Mouse (Mus musculus) liver, adult 2 months (tissue): ENCODE measurements around the gene Vwa5b1. TPM values are rescaled to one million over a fixed set of nuclear protein-coding genes. Genes with fewer than 3 reads are reported as not detected.

Experiments used
- DNase-seq: peaks from one replicate; pipeline ENCODE4 v3.0.0-alpha.2; 2011; ENCODE audit warnings: low read depth, low spot score; ENCODE audit errors: extremely low read depth
- H3K27ac ChIP-seq: fragments of 200-500 bp; replicated peaks from 2 replicates; pipeline ENCODE4 v1.5.1; 2012; ENCODE audit warnings: low read depth, mild to moderate bottlenecking, control low read depth, inconsistent platforms, low read length; ENCODE audit not compliant: insufficient read depth
- H3K27me3 ChIP-seq: fragments of 200-500 bp; 2 replicates; pipeline ENCODE4 v1.6.1; 2012; ENCODE audit warnings: mild to moderate bottlenecking, moderate library complexity, low read length, inconsistent platforms; ENCODE audit not compliant: control insufficient read depth, insufficient read depth
- H3K36me3 ChIP-seq: fragments of 200-500 bp; 2 replicates; pipeline ENCODE4 v1.6.1; 2012; ENCODE audit warnings: low read length, inconsistent platforms; ENCODE audit not compliant: control insufficient read depth, insufficient read depth
- H3K4me1 ChIP-seq: fragments of 200-500 bp; 2 replicates; pipeline ENCODE4 v1.6.1; 2011; ENCODE audit warnings: low read length; ENCODE audit not compliant: control insufficient read depth, insufficient read depth
- H3K4me3 ChIP-seq: fragments of 200-500 bp; 2 replicates; pipeline ENCODE4 v1.5.1; 2011; ENCODE audit warnings: low read depth, mild to moderate bottlenecking, control low read depth, low read length, moderate library complexity; ENCODE audit not compliant: insufficient read depth
- H3K79me2 ChIP-seq: fragments of 200-500 bp; 2 replicates; pipeline ENCODE4 v1.6.1; 2012; ENCODE audit warnings: inconsistent platforms, mild to moderate bottlenecking, low read length, moderate library complexity; ENCODE audit not compliant: control insufficient read depth, insufficient read depth
- H3K9ac ChIP-seq: fragments of 200-500 bp; 2 replicates; pipeline ENCODE4 v1.6.1; 2012; ENCODE audit warnings: low read depth, mild to moderate bottlenecking, control low read depth, inconsistent platforms, low read length
- CTCF ChIP-seq: fragments of 200-500 bp; IDR thresholded peaks from 2 replicates; pipeline ENCODE4 v1.5.1; 2011; ENCODE audit warnings: low read depth, low read length, control low read depth
- POLR2A ChIP-seq: fragments of 200-500 bp; IDR thresholded peaks from 2 replicates; pipeline ENCODE4 v1.6.1; 2011; ENCODE audit warnings: low read length, control low read depth; ENCODE audit not compliant: insufficient read depth; ENCODE audit errors: extremely low read depth
- WGBS: fragments of 180-500 bp; shearing (Covaris S2); methylation state at CpG from one replicate; pipeline ENCODE4 v1.1.7; 2018; 5-methylcytosine and 5-hydroxymethylcytosine counted together
- polyA plus RNA-seq: library from polyadenylated mRNA; depleted of rRNA; stranded (reverse); fragments of >200 nt; gene quantifications from 2 replicates; pipeline ENCODE4 v1.2.3, GENCODE M21; 2012
- total RNA-seq: library from RNA; depleted of rRNA; stranded (reverse); fragments of >200 nt; gene quantifications from 2 replicates; pipeline ENCODE4 v1.2.3, GENCODE M21; 2014

Gene Vwa5b1
- total and polyA plus RNA-seq, 2 experiments: not detected

- no peaks in the 10 kb centered on the region for H3K27me3 ChIP-seq
- DNase-seq: no peak
- no peak overlapping the region for H3K27ac ChIP-seq
- H3K9ac ChIP-seq: no peak overlapping the region
- H3K4me1 ChIP-seq: no peaks in the 10 kb centered on the region
- H3K4me3 ChIP-seq: no peak overlapping the region
- TF ChIP-seq POLR2A: no peak
- TF ChIP-seq CTCF: no peak
- H3K36me3 ChIP-seq: no peaks in the 10 kb centered on the region
- 37% methylated on average over 10 of the region's 10 CpGs for WGBS
- no peaks in the 10 kb centered on the region for H3K79me2 ChIP-seq
These were observed 98.2 kb downstream of the Vwa5b1 start for GRCm38 (mm10) chr4:138537210-138538083.

GRCm38 (mm10) chr4:138535610-138536009 is 100.1 kb downstream of the Vwa5b1 start:
- Histone ChIP-seq H3K27ac (no peak overlapping the region), H3K9ac (no peak overlapping the region), H3K79me2 (no peaks in the 10 kb centered on the region), H3K27me3 (no peaks in the 10 kb centered on the region), H3K36me3 (no peaks in the 10 kb centered on the region), H3K4me1 (no peaks in the 10 kb centered on the region), H3K4me3 (no peak overlapping the region)
- WGBS: 89% methylated on average over 12 of the region's 12 CpGs
- TF ChIP-seq CTCF: no peak
- no peak for TF ChIP-seq POLR2A
- no peak for DNase-seq

GRCm38 (mm10) chr4:138533877-138534276 is 101.8 kb downstream of the Vwa5b1 start:
- no peaks in the 10 kb centered on the region for H3K79me2 ChIP-seq
- H3K4me1 ChIP-seq: no peaks in the 10 kb centered on the region
- H3K36me3 ChIP-seq: no peaks in the 10 kb centered on the region
- H3K9ac ChIP-seq: no peak overlapping the region
- no peak for DNase-seq
- 88% methylated on average over 2 of the region's 2 CpGs for WGBS
- H3K4me3 ChIP-seq: no peak overlapping the region
- H3K27ac ChIP-seq: no peak overlapping the region
- TF ChIP-seq POLR2A (no peak), CTCF (no peak)
- H3K27me3 ChIP-seq: no peaks in the 10 kb centered on the region

- no peak overlapping the region for H3K4me3 ChIP-seq
- TF ChIP-seq POLR2A (no peak), CTCF (no peak)
- WGBS: 91% methylated on average over 2 of the region's 2 CpGs
These were observed 103.9 kb downstream of the Vwa5b1 start for GRCm38 (mm10) chr4:138531761-138532160.

GRCm38 (mm10) chr4:138530011-138530410 is 105.7 kb downstream of the Vwa5b1 start:
- no peak overlapping the region for H3K4me3 ChIP-seq
- TF ChIP-seq POLR2A (no peak), CTCF (no peak)
- H3K36me3 ChIP-seq: no peaks in the 10 kb centered on the region
- WGBS: 87% methylated on average over 6 of the region's 6 CpGs
- H3K9ac ChIP-seq: no peak overlapping the region
- no peaks in the 10 kb centered on the region for H3K4me1 ChIP-seq
- no peaks in the 10 kb centered on the region for H3K79me2 ChIP-seq
- H3K27ac ChIP-seq: no peak overlapping the region
- no peaks in the 10 kb centered on the region for H3K27me3 ChIP-seq
- no peak for DNase-seq

More at GRCm38 (mm10) chr4:138531761-138532160, 103.9 kb downstream of the Vwa5b1 start:
- H3K4me1 ChIP-seq: no peaks in the 10 kb centered on the region
- H3K36me3 ChIP-seq: no peaks in the 10 kb centered on the region
- H3K9ac ChIP-seq: no peak overlapping the region
- no peaks in the 10 kb centered on the region for H3K79me2 ChIP-seq
- DNase-seq: no peak
- H3K27me3 ChIP-seq: no peaks in the 10 kb centered on the region
- H3K27ac ChIP-seq: no peak overlapping the region

GRCm38 (mm10) chr4:138525684-138526083 is 110.0 kb downstream of the Vwa5b1 start:
- TF ChIP-seq CTCF (no peak), POLR2A (no peak)
- no peaks in the 10 kb centered on the region for H3K79me2 ChIP-seq
- H3K27ac ChIP-seq: no peak overlapping the region
- WGBS: 84% methylated on average over 4 of the region's 4 CpGs
- no peaks in the 10 kb centered on the region for H3K27me3 ChIP-seq
- H3K4me3 ChIP-seq: no peak overlapping the region
- no peak overlapping the region for H3K9ac ChIP-seq
- DNase-seq: no peak
- H3K4me1 ChIP-seq: no peaks in the 10 kb centered on the region
- H3K36me3 ChIP-seq: no peaks in the 10 kb centered on the region
